Mouse (Mus musculus) midbrain, postnatal 0 days (tissue): Measurements from ENCODE around the gene Hes3. TPM values are rescaled to one million over a fixed set of nuclear protein-coding genes. Genes with fewer than 3 reads are reported as not detected.
A peak's percentile ranks its signal among the peaks of the same experiment; 100 is the strongest.

ENCODE experiments used
- ATAC-seq: fragments of 200-750 bp; cut with Nextera tagmentation; 2 replicates; pipeline ENCODE4 v1.8.0; 2017; ENCODE audit warnings: moderate number of reproducible peaks, mild to moderate bottlenecking, moderate TSS enrichment, moderate library complexity; ENCODE audit not compliant: low FRiP score
- DNase-seq: peaks from one replicate; pipeline ENCODE4 v3.0.0-alpha.2; 2015; ENCODE audit warnings: low spot score
- H3K27ac ChIP-seq: fragments of 300-500 bp; sonication (generic); 2 replicates; pipeline ENCODE4 v1.5.1; 2014; ENCODE audit warnings: low read depth, mild to moderate bottlenecking, low read length, mixed read lengths
- H3K27me3 ChIP-seq: fragments of 300-500 bp; sonication (generic); 2 replicates; pipeline ENCODE4 v1.6.1; 2014; ENCODE audit warnings: low read length, control low read depth, mixed read lengths; ENCODE audit not compliant: insufficient read depth
- H3K36me3 ChIP-seq: fragments of 300-500 bp; sonication (generic); 2 replicates; pipeline ENCODE4 v1.6.1; 2014; ENCODE audit warnings: low read length, control low read depth, mixed read lengths; ENCODE audit not compliant: insufficient read depth
- H3K4me1 ChIP-seq: fragments of 300-500 bp; sonication (generic); 2 replicates; pipeline ENCODE4 v1.6.1; 2014; ENCODE audit warnings: mild to moderate bottlenecking, control low read depth, antibody characterized with exemption, low read length, mixed read lengths; ENCODE audit not compliant: insufficient read depth
- H3K4me2 ChIP-seq: fragments of 300-500 bp; sonication (generic); 2 replicates; pipeline ENCODE4 v1.6.1; 2014; ENCODE audit warnings: low read depth, mild to moderate bottlenecking, low read length, mixed read lengths; ENCODE audit not compliant: poor library complexity, severe bottlenecking
- H3K4me3 ChIP-seq: fragments of 300-500 bp; sonication (generic); 2 replicates; pipeline ENCODE4 v1.5.1; 2014; ENCODE audit warnings: low read depth, mild to moderate bottlenecking, low read length, moderate library complexity
- H3K9ac ChIP-seq: fragments of 300-500 bp; sonication (generic); replicated peaks from 2 replicates; pipeline ENCODE4 v1.6.1; 2014; ENCODE audit warnings: mild to moderate bottlenecking, low read length, moderate library complexity, mixed read lengths; ENCODE audit not compliant: poor library complexity, severe bottlenecking
- H3K9me3 ChIP-seq: fragments of 300-500 bp; sonication (generic); 2 replicates; pipeline ENCODE4 v1.6.1; 2016; ENCODE audit warnings: low read length, control low read depth
- CTCF ChIP-seq: IDR thresholded peaks from 2 replicates; pipeline ENCODE4 v1.5.1; 2016; ENCODE audit warnings: antibody characterized with exemption, mild to moderate bottlenecking
- WGBS: fragments of 180-500 bp; shearing (Covaris S2); extraction: QIAGEN DNeasy Blood & Tissue Kit; methylation state at CpG from one replicate; pipeline ENCODE4 v1.1.7; 2014; 5-methylcytosine and 5-hydroxymethylcytosine counted together
- polyA plus RNA-seq: library from polyadenylated mRNA; unstranded; fragments of >200 nt; fragmentation: Nextera tagmentation; extraction: Ambion mirVana; gene quantifications from 2 replicates; pipeline ENCODE4 v1.2.1, GENCODE M21; 2015
- total RNA-seq: library from RNA; depleted of rRNA; stranded (reverse); fragments of >200 nt; gene quantifications from 2 replicates; pipeline ENCODE4 v1.2.3, GENCODE M21; 2014

Hes3 gene
- total and polyA plus RNA-seq, 2 experiments from 2014 or later: 0.19 TPM; not detected in 1

DNA sequence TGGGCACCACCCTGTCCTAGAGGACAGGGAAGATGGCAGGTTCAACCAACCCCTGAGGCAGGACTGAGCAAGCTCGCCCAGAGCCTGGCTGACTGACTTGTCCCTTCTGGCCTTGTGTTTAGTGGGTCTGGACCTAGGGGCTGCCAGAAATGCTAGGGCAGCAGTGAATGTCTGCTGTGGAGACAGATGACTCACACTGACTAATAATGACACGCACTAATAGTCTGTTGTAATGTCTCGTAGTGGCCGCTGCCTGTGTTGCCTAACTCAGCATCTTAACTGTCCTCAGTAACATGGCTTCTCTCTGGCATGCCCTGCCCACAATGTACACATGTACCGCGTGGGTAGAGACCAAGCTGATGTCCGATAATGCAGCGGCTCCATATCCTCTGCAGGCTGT, 31.0 kb downstream of the Hes3 start:
- Histone ChIP-seq H3K4me1 (0 out of 2 replicates have a peak, but pooled peaks cover 3% of the 10 kb centered on the region), H3K4me2 (no peak overlapping the region), H3K36me3 (peaks cover 25% of the 10 kb centered on the region), H3K27ac (no peak overlapping the region), H3K9ac (no peak overlapping the region), H3K27me3 (no peaks in the 10 kb centered on the region), H3K4me3 (no peak overlapping the region), H3K9me3 (no peaks in the 10 kb centered on the region)
- DNase-seq (no peak), ATAC-seq (no peak)
- no peak for TF ChIP-seq CTCF
- 95% methylated on average over 8 of the region's 8 CpGs for WGBS

DNA sequence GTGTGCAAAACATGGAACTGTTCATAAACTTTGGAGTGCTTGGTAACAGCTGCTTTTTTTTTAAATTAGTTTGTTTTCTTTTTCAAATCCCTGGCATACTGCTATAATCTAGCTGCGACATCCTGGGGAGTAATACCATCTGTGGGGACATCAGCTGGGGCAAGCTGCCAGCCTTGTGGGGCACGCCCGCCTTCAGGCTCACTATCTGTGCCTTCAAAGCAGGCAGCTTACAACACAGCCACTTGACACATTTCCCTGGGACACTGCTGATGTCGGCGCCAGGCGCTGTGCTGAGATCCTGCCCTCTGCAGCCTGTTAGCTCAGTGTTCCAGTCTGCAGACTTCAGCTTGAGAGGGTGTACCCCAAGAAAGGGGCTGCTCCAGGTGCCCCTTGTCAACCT, 34.4 kb downstream of the Hes3 start:
- no peak for DNase-seq
- H3K27me3 ChIP-seq: no peaks in the 10 kb centered on the region
- 0 out of 2 replicates have a peak, but pooled peaks cover 1% of the 10 kb centered on the region for H3K4me1 ChIP-seq
- H3K9me3 ChIP-seq: no peaks in the 10 kb centered on the region
- no peak for TF ChIP-seq CTCF
- WGBS: 62% methylated on average over 6 of the region's 6 CpGs
- ATAC-seq: no peak
- no peak overlapping the region for H3K4me3 ChIP-seq
- H3K36me3 ChIP-seq: peaks cover 31% of the 10 kb centered on the region
- H3K4me2 ChIP-seq: no peak overlapping the region
- no peak overlapping the region for H3K27ac ChIP-seq
- no peak overlapping the region for H3K9ac ChIP-seq

DNA sequence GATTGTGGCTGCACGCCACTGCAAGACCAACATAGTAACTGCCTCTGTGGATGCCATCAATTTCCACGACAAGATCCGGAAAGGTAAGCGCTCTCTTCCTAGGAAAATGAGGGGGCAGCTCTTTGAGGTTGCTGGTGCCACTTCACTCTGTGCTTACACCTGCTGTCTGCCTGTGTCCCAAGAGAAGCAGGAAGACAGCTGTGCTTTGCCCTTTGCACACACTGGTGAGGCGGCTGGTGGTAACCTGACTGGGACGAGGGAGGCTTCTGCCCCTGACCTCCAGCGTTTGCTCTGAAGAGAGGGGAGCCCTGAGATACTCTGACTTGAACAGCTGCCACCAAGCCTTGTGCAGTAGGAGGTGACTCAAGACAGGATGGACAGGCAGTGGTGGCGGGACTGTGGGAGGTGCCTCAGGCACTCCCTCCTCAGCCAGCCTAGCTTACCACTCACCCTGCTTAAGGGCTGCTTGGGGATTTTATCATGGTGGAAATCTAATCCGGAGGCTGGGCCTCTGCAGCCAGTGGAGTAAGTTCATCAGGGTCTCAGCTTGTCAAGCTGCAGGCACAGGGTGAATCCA, 38.2 kb downstream of the Hes3 start:
- H3K36me3 ChIP-seq: peaks cover 16% of the 10 kb centered on the region
- H3K4me2 ChIP-seq: no peak overlapping the region
- no peak for DNase-seq
- H3K27ac ChIP-seq: no peak overlapping the region
- TF ChIP-seq CTCF: no peak
- H3K9me3 ChIP-seq: no peaks in the 10 kb centered on the region
- 78% methylated on average over 9 of the region's 9 CpGs for WGBS
- no peak overlapping the region for H3K4me3 ChIP-seq
- ATAC-seq: no peak
- no peaks in the 10 kb centered on the region for H3K4me1 ChIP-seq
- no peak overlapping the region; the same call in 1 of the 2 replicates for H3K9ac ChIP-seq
- H3K27me3 ChIP-seq: no peaks in the 10 kb centered on the region

DNA sequence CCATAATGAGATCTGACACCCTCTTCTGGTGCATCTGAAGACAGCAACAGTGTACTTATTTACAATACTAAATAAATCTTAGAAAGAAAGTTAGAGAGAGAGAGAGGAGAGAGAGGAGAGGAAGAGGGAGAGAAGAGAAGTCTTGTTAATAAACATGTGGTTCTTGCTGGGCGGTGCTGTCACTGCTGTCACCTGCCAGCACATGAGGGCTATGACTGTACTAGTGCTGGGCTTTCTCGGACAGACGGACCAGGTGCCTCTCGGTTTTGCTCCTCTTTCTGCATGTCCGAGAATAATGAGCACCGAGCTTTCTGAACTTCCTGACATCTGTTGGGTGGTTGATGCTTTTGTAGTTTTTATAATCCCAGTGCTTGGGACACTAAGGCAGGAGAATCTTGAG, 40.8 kb downstream of the Hes3 start:
- 92% methylated on average over 6 of the region's 6 CpGs for WGBS
- H3K36me3 ChIP-seq: peaks cover 16% of the 10 kb centered on the region
- H3K27me3 ChIP-seq: no peaks in the 10 kb centered on the region
- ATAC-seq (no peak), DNase-seq (no peak)
- no peaks in the 10 kb centered on the region for H3K9me3 ChIP-seq
- no peak overlapping the region for H3K4me3 ChIP-seq
- H3K4me1 ChIP-seq: no peaks in the 10 kb centered on the region
- H3K9ac ChIP-seq: no peak overlapping the region
- 0 out of 2 replicates have a peak, but pooled peaks have one; percentile 6 for TF ChIP-seq CTCF
- no peak overlapping the region for H3K27ac ChIP-seq
- no peak overlapping the region for H3K4me2 ChIP-seq

- Histone ChIP-seq H3K27me3 (no peaks in the 10 kb centered on the region), H3K36me3 (peaks cover 17% of the 10 kb centered on the region), H3K9me3 (no peaks in the 10 kb centered on the region), H3K4me1 (no peaks in the 10 kb centered on the region), H3K9ac (no peak overlapping the region), H3K27ac (no peak overlapping the region), H3K4me3 (no peak overlapping the region), H3K4me2 (no peak overlapping the region)
- DNase-seq (no peak), ATAC-seq (no peak)
- TF ChIP-seq CTCF: no peak
- WGBS: 83% methylated on average over 3 of the region's 3 CpGs
These were observed 44.3 kb downstream of the Hes3 start for GRCm38 (mm10) chr4:152247195-152247594.

GRCm38 (mm10) chr4:152246011-152246410, 45.5 kb downstream of the Hes3 start:
- no peak overlapping the region for H3K4me2 ChIP-seq
- H3K27ac ChIP-seq: no peak overlapping the region
- no peaks in the 10 kb centered on the region for H3K27me3 ChIP-seq
- ATAC-seq (no peak), DNase-seq (no peak)
- H3K9me3 ChIP-seq: no peaks in the 10 kb centered on the region
- no peak overlapping the region for H3K4me3 ChIP-seq
- H3K36me3 ChIP-seq: peaks cover 27% of the 10 kb centered on the region
- 74% methylated on average over 6 of the region's 6 CpGs for WGBS
- no peak for TF ChIP-seq CTCF
- H3K9ac ChIP-seq: no peak overlapping the region
- no peaks in the 10 kb centered on the region for H3K4me1 ChIP-seq
